Mouse (Mus musculus): ENCODE data around the gene Nfil3.

Gene Nfil3

GRCm38 (mm10) chr13:52982703-52983102 is 1.8 kb upstream of the Nfil3 start:
- peak; percentile 26 for DNase-seq (ENCODE audit: extremely low read depth, low read depth)

- peak; percentile 14 for DNase-seq (ENCODE audit: extremely low read depth, low read depth)
Observed at GRCm38 (mm10) chr13:52981441-52982281, 788 bp upstream of the Nfil3 start.

GRCm38 (mm10) chr13:52980211-52980950 is 492 bp downstream of the Nfil3 start:
- DNase-seq (ENCODE audit: extremely low read depth, low read depth): no peak

- no peak for DNase-seq (ENCODE audit: extremely low read depth, low read depth)
Observed at GRCm38 (mm10) chr13:52979331-52980051, 1.4 kb downstream of the Nfil3 start.

GRCm38 (mm10) chr13:52978321-52978981 is 2.4 kb downstream of the Nfil3 start:
- no peak for DNase-seq (ENCODE audit: extremely low read depth, low read depth)

GRCm38 (mm10) chr13:52977757-52978156 is 3.1 kb downstream of the Nfil3 start:
- DNase-seq (ENCODE audit: extremely low read depth, low read depth): no peak

GRCm38 (mm10) chr13:52977221-52977609 is 3.7 kb downstream of the Nfil3 start:
- no peak for DNase-seq (ENCODE audit: extremely low read depth, low read depth)

GRCm38 (mm10) chr13:52976510-52977220 is 4.2 kb downstream of the Nfil3 start:
- no peak for DNase-seq (ENCODE audit: extremely low read depth, low read depth)

- no peak for DNase-seq (ENCODE audit: extremely low read depth, low read depth)
Observed at GRCm38 (mm10) chr13:52976130-52976509, 4.8 kb downstream of the Nfil3 start.

GRCm38 (mm10) chr13:52974676-52975075 is 6.2 kb downstream of the Nfil3 start:
- DNase-seq (ENCODE audit: extremely low read depth, low read depth): no peak

- no peak for DNase-seq (ENCODE audit: extremely low read depth, low read depth)
Observed at GRCm38 (mm10) chr13:52973427-52973826, 7.4 kb downstream of the Nfil3 start.

GRCm38 (mm10) chr13:52972626-52973025 is 8.2 kb downstream of the Nfil3 start:
- DNase-seq (ENCODE audit: extremely low read depth, low read depth): no peak

- no peak for DNase-seq (ENCODE audit: extremely low read depth, low read depth)
Observed at GRCm38 (mm10) chr13:52970876-52971275, 10.0 kb downstream of the Nfil3 start.

GRCm38 (mm10) chr13:52962922-52963321 is 18.0 kb downstream of the Nfil3 start:
- DNase-seq (ENCODE audit: extremely low read depth, low read depth): no peak

GRCm38 (mm10) chr13:52962361-52962760 is 18.5 kb downstream of the Nfil3 start:
- DNase-seq (ENCODE audit: extremely low read depth, low read depth): no peak

- DNase-seq (ENCODE audit: extremely low read depth, low read depth): no peak
Observed at GRCm38 (mm10) chr13:52953779-52954553, 26.9 kb downstream of the Nfil3 start.

GRCm38 (mm10) chr13:52949211-52949610 is 31.7 kb downstream of the Nfil3 start:
- DNase-seq (ENCODE audit: extremely low read depth, low read depth): no peak

GRCm38 (mm10) chr13:52947545-52947944 is 33.3 kb downstream of the Nfil3 start:
- no peak for DNase-seq (ENCODE audit: extremely low read depth, low read depth)

- no peak for DNase-seq (ENCODE audit: extremely low read depth, low read depth)
Observed at GRCm38 (mm10) chr13:52945769-52946168, 35.1 kb downstream of the Nfil3 start.

- DNase-seq (ENCODE audit: extremely low read depth, low read depth): no peak
Observed at GRCm38 (mm10) chr13:52944116-52944515, 36.8 kb downstream of the Nfil3 start.
